Mouse (Mus musculus): Measurements from ENCODE around the gene Slc24a1. TPM values are rescaled to one million over a fixed set of nuclear protein-coding genes. Genes with fewer than 3 reads are reported as not detected.

The Slc24a1 gene
- polyA plus RNA-seq (2017; shearing (Covaris generic)), result 0.12 TPM

DNA sequence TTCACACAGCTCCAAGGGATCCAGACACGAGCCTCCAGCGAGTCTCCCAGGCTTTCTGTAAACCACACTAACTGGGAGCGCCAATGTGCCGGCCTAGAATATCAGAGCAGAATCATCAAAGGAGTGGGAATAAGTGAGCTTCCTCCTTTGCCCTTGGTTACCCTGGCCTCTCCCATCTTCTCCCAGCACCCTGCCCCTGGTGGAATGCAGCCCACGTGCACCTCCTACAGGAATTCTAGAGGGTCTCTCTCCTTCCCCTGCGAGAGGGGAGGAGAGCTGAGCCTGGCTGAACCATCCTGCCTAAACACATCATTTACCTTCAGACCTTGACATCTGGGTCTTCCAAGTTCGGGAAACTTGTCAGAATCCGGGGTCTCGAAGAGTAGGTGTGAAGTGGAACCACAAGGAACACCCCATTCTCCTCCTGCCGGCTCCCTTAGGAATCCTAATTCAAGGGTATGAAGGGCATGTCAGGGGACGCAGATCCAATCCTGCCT is at the start of gene Slc24a1:
Gene Slc24a1, minus strand, starts transcription at position 447 of the 497 bp plus-strand sequence.

DNA sequence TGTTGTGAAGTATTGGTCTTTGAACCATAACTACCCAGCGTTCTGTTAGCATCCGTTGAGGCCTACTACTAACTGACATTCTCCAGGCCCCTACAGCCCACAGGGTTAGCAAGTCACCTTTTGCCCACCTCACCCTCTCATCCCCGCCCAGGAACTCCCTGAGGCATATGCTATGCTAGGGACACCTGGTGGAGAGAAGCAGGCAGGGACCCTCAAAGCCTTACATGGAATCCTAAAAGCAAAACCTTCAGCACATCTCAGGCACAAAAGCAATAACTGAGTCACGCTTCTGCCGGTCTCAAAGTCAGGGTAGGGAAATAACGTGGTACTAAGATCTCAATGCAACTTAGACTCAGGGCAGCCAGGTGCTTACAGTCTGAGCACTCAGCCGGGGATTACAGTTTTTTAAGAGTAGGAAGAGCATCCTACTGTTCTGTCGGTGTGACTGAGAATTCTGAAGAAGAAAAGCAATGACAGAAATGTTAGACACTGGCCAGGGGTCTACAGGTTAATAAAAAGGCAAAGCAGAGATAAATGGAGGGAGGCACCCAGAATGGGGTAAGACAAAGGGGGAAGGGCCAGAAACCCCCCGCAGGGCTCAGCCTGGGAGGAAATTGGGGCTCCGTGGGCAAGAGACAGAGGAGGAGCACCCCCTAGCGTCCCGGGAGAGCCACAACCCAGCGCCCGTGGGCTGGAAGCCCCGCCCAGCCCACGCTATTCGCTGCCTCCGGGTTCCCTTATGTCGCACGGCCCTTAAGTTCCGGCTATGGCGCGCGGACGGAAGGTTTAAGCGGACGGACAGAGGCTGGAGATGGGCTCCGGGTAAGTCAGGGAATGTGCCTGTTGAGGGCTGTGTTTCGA is 8.9 kb upstream of the Slc24a1 start, which contains the start of gene Ints14:
Gene Ints14, plus strand, starts transcription at position 789 of the 861 bp plus-strand sequence.

Other genes with a start within 250 kb of the Slc24a1 start
- 223 TPM for gene Rab11a, start 213.8 kb downstream of the Slc24a1 start, polyA plus RNA-seq (2017; shearing (Covaris generic))
- 93.5 TPM for gene Dennd4a, start 140.3 kb downstream of the Slc24a1 start, polyA plus RNA-seq (2017; shearing (Covaris generic))
- 47.0 TPM for gene Ints14, start 9.3 kb upstream of the Slc24a1 start, polyA plus RNA-seq (2017; shearing (Covaris generic))
- 77.1 TPM for gene Hacd3, start 70.1 kb upstream of the Slc24a1 start, polyA plus RNA-seq (2017; shearing (Covaris generic))
- 50.9 TPM for gene Dpp8, start 80.8 kb upstream of the Slc24a1 start, polyA plus RNA-seq (2017; shearing (Covaris generic))
- gene Igdcc4, start 149.9 kb upstream of the Slc24a1 start, polyA plus RNA-seq (2017; shearing (Covaris generic)), result not detected
- gene Igdcc3, start 189.6 kb upstream of the Slc24a1 start, polyA plus RNA-seq (2017; shearing (Covaris generic)), result not detected
- 6.1 TPM for gene Parp16, start 243.7 kb upstream of the Slc24a1 start, polyA plus RNA-seq (2017; shearing (Covaris generic))

All from naive thymus-derived CD4-positive, alpha-beta T cell, adult 5 months (primary cell).